Mouse (Mus musculus): ENCODE data around the gene Slc25a4.
A peak's percentile ranks its signal among the peaks of the same experiment; 100 is the strongest.

DNA sequence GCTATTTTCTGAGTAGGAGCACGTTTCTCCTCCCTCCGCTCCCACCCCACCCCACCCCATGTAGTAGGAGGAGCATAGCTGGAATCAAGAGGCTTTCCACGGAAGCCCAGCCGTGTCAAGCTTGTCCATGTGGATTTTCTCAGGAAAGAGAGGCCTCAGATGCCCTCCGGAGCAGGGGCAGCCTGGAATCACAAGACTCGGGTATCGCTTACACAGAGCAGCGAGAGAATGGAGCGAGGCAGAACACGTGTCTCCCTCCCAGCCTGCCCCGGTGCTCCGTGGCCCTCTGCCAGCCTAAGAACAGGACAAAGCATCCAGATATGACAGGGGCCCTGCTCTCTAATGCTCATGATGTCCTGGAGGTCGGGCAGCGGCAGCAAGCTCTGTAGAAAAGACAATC is 5.8 kb upstream of the Slc25a4 start:
- TF ChIP-seq CTCF (IDR thresholded peaks at IDR 0.05; ENCODE audit: extremely low read depth, insufficient read depth, low read length) (no peak), POLR2A (IDR thresholded peaks at IDR 0.05; ENCODE audit: extremely low read depth, insufficient read depth, low read length) (peak; percentile 23; the same call in 1 of the 2 replicates)
